Mouse (Mus musculus): ENCODE data around the gene Letmd1.
A peak's percentile ranks its signal among the peaks of the same experiment; 100 is the strongest.
"Not testable (repeated sequence)": the region's sequence is repeated elsewhere in the genome, so short reads cannot be mapped to it uniquely, and the experiment has no call there.

Letmd1 gene

DNA sequence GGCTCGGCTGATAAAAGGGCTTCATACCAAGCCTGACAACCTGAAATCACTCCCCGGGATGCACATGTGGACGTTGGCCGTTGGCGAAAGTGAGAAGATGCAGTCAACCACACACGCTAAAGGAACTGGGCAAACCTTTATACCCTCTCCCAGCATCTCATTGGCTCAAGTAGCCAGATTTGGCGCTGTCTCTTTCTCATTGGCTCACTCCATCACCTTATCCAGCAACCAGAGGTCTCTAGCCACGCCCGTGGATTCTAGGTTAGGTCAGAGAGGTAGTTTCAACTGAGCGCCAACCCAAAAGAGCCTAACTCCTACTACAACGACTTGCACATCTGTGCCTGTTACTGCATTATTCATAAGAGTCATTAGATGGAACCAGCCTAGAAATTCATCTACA lies 16.3 kb upstream of the Letmd1 start:
- no peak for DNase-seq

DNA sequence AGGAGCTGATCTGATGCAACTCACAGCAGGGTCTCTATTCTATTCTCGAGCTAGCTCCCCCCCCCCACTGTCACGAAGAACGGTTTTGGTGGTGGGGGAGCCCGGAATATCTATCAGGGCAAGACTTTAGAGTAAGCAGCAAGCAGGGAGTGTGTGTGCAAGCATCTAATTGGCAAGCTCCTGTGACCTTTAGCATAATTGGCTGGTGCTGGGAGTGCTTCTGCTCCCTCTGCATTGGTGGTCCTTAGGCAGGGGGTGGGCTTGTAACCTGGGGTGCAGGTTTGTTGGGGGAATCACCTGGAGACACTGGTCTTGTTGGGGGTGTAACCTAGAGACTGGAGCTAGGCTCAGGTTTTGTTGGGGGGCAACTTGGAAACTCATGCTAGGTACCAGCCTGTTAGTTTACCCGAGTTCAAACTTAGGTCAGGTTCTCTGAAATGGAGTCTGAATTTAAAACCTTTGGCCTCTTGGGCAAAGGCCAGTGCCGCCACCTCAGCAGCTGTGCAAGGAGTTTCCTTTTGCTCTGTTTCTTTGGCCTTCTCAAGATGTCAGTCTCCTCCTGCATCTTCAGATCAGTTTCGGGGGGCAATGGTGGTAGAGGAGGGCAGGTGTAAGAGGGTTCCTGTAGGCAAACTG lies 12.3 kb upstream of the Letmd1 start:
- no peak for DNase-seq

DNA sequence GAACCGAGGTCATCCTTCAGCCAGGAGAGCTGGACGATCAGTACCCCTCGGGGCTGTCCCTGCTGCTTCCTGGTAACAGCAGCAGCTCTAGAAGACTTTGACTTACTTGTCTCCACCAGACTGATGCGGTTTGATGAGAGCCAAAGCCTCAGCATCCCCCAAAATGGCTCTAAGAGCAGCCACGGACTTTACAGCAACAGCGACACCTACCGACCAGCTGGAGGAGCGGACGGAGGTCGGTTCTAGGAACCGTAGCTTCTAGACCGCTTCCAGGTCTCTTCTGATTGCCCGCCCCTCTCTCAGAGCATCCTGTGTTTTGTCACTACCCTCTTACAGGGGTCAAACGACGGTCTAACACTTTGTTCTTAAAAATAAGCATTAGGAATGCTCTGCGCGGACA lies 11.5 kb upstream of the Letmd1 start:
- DNase-seq: peak; percentile 87

DNA sequence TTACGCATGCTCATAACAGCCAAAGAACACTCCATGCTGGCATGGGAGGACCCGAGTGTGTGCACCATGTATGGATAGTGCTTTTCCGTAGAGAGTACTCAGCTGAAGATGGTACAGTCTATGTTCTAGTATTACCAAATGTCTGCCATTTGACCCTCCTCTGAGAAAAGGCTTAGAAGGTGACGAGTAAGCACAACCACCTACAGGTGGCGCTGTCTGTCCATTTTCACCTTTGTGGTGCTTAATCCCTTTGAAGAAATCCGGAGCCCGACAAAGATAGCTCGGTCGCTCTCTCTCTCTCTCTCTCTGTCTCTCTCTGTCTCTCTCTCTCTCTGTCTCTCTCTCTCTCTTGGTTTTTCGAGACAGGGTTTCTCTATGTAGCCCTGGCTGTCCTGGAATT lies 10.8 kb upstream of the Letmd1 start:
- peak; percentile 69 for DNase-seq

DNA sequence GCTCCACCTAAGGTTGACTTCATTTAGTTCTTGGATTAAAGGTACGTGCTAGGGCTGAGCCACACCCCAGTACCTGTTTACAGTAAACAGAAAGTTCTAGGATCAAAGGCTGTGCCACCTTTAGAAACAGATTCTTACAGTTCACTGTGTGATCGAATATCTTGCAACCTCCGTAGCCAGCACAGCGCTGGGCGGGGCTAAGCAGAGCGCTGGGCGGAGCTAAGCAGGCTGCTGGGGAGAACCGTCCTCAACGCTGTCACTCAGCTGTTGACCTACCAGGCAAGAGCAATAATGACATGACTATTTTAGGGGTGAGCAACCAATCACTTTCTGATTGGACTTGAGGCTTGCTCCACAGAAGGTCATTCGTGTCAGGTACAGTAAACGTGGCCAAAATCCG lies 7.9 kb upstream of the Letmd1 start:
- DNase-seq: no peak

DNA sequence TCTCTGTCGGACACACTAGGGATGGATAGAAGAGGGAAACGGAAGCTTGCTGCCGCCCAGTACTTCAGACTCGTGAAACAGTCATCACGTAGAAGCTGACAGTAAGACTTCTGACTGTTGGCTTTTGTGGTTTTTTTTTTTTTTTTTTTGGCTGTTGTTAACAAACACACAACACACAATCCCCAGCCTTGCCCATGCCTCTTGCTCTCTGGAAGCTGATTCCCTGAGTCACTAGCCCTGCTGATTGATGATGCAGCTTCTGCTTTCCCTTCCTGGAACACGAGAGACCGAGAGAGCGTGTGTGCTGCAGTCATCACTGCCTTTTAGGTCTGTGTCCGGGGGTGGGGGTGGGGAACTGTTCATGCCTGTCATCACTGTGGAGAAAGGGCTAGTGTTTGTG lies 7.2 kb upstream of the Letmd1 start:
- DNase-seq: no peak

DNA sequence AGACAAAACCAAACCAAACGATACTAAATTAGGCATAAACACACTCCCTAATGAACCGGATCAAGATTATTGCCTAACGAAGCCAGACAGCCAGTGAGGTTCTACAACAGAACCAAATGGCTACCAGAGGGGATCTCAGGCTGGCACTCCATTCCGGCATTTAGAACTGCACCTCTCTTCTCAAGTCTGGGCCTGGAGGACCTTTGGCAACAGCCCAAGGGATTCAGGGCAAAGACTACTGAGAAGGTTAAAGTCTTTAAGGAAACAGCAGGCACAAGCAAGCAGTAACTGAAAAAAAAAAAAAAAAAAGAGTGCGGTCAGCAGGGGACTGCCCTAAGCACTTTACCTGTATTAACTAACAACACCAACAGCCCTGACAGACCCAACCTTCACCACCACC lies 6.7 kb upstream of the Letmd1 start:
- DNase-seq: no peak

DNA sequence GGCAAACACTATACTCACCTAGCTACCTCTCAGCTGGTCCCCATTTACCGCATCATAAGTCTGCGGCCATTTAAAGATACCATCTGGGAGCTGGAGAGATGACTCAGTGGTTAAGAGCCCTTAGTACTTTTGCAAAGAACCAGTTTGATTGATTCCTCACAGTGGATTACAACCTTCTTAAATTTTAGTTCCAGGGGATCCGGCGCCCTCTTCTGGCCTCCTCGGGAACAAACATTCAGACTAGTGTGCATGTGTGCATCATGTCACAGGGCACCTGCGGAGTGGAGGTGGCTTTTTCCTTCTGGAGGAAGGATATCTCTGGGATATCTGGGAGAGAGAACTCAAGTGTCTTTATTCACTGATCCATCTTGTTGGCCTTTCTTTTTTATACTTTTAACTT lies 5.1 kb upstream of the Letmd1 start:
- peak; percentile 79 for DNase-seq

DNA sequence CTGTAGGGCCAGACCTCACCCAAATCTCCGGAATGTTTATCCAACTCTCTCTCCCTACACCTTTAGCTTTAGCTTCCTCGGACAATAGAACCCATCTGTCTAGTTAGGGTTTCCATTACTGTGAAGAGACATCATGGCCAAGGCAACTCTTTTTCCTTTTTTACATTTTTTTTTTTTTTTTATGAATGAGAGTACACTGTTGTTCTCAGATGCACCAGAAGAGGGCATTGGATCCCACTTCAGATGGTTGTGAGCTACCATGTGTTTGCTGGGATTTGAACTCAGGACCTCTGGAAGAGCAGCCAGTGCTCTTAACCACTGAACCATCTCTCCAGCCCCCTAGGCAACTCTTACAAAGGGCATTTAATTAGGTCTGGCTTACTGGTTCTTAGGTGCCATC lies 3.4 kb upstream of the Letmd1 start:
- no peak for DNase-seq

DNA sequence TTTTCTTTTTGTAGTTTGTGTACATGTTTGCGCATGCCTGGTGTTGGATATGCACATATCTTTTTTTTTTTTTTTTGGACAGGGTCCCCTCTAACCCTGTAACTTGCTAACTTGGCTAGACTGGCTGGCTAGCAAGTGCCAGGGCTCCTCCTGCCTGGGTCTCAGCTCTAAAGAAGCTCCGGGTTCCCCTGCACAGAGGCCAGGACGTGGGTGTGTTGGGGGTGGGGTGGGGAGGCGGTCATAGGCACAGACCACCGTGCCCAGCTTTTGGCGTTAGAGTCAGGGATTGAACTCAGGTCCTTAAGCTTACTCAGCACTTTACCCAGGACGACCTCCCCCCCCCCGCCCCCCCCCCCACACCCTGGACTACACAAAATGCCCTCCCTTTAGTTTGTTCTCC lies 1.1 kb upstream of the Letmd1 start:
- no peak for DNase-seq

DNA sequence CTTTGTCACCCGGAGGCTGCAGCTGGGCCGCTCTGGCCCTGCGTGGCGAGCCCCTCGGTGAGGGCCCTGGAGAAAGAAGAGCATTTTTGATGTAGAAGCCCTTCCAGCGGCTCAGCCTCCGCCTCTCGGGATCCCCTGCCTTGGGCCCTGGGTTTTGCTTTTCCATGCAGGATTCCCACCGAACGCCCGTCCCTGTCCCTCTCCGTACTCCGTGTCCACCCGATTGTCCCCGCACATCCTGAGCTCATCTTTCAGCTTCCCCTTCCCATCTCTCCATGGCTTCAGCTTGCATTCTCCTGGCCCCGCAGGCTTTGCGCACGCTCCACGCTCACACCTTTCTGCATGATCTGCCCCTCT lies 344 bp downstream of the Letmd1 start:
- no peak for DNase-seq

DNA sequence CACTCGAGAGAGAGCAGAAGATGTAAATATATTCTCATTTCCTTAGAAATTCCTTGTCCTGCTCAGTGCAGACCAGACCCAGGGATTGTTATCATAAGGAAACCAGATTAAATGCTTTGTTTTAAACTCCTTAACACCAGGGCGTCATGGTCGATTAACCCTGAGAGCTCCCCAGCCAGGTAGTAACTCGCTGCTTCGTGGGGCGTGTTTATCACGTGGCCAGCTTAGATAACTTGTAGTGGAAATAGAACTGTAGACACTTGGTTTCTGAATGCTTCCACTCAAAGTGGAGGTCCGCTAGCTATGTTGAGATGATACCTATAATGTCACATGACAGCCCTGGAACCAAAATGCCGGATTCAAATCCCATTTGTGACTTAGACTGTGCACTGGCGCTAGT lies 1.2 kb downstream of the Letmd1 start:
- no peak for DNase-seq

DNA sequence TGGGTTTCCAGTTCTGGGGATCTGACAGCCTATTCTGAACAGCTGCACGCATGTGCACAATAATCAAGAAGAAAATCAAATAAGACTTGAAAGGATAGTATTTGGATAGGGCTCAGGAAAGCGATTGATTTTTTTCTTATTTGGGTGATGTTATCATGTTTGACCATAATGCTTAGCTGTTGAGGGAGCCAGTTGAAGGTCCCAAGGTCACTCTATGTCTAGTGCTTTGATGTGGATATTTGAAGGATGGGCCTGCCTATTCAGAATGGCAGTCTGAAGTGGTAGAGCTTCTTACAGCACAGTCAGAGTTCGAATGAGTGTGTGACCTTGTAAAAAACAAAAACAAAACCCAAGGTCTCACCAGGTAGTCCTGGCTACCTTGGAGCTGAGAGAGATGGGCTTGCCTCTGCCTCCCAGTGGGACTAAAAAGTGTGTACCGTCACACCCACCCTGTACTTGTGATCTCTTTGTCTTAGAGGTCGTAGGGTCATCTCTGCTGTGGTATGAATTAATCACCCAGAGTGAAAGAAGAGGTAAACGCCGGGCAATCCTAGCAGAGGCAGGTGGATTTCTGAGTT lies 5.2 kb downstream of the Letmd1 start:
- no peak for DNase-seq

DNA sequence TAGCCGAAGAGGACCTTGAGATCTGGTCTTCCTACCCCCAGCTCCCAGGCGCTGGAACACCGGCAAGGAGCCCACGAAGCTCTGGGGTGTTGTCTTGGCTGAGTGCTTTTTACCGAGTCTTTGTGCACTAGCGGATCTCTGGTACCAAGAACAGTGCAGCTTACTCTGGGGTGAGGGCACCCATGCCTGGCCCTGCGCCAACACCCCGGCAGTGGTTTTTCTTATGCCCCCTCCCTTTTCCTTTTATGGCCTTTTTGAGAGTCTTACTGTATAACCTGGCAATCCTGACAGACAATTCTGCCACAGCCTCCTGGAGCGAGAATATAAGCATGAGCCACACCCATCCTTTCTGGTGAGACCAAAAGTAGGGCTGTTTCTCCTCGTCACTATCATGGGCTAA lies 9.5 kb downstream of the Letmd1 start:
- DNase-seq: peak; percentile 38

DNA sequence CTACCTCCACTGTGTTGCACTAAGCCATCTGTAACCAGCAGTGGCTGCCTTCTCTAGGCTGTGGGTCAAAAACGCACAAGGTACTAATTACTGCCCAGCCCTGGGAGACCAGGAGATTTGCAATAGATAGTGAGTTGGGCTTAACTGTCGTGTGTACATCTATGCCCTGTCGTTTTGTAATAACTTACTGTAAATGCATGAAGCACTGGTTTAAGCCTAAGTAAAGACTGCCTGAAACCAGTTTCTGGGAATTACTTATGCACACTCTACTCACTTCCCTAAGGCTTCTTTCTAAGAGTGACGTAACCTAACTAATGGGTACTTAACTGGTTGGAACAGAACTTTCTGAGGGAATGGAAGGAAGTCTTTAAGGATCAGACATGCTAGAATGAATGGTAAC lies 10.1 kb downstream of the Letmd1 start:
- no peak for DNase-seq

DNA sequence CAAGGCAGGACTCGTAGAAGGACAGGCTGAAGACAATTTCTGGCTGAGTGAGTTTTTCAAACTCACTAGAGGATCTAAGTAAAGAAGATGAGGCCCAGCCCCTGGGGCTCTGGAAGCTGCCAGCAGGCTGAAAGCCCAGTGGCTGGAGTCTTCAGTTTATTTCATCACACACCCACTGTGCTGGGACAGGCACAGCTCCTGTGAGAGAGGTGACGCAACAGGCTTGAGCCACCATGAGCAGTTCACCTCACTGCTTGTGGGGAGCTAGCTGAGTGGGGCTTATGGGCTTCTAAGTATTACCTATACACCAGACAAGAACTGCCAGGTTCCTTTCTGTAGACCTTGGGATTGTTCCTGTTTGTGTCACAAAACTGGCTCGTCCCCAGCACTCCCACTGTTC lies 16.8 kb downstream of the Letmd1 start:
- DNase-seq: no peak

DNA sequence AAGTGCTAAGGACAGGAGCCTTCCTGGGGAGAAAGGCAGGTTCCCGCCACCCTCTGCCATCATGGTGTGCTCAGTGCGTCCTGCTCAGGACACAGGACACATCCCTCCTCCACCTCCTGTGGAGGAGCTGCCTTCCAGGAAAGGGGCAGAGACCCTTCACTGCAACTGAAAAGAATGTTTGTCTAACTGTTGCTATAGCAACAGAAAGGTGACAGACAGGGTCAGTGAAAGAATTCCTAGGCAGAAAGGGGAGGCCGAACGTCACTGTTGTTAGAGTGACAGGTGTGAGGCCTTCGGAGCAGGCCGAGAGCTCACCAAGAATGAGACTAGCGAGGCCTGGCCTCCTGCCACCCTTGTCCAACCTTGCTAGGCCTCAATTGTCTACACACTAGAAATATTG lies 17.6 kb downstream of the Letmd1 start:
- DNase-seq: no peak

DNA sequence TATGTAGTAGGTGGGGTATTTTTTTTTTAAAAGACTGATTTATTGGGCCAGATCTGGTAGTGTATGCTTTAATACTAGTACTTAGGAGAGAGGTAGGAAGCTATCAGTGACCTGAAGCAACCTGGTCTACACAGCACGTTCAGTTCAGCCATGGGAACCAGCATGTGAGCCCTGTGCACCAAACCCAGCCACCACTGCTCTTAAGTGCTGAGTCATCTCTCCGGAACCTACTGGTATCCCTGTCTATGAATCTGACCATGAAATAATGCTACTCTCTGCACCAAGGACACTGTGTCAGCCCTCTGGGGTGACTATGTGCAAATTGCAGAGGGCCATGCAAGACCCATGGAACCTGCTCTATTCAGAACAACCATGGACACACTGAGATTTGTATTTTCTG lies 18.2 kb downstream of the Letmd1 start:
- no peak for DNase-seq

DNA sequence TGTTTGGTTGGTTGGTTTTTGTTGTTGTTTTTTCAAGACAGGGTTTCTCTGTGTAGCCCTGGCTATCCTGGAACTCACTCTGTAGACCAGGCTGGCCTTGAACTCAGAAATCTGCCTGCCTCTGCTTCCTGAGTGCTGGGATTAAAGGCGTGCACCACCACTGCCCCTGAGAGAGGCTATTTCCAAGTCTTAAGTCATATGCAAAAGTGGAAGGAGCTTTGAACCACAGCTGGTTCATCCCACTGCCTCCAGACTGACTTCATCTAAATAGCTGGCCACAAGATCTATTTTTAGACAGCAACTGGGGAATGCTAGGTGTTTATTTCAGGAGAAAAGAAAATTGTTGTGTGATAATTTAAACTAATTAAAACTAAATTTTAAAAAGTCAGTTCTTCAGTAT lies 19.5 kb downstream of the Letmd1 start:
- DNase-seq: not testable (repeated sequence)

DNA sequence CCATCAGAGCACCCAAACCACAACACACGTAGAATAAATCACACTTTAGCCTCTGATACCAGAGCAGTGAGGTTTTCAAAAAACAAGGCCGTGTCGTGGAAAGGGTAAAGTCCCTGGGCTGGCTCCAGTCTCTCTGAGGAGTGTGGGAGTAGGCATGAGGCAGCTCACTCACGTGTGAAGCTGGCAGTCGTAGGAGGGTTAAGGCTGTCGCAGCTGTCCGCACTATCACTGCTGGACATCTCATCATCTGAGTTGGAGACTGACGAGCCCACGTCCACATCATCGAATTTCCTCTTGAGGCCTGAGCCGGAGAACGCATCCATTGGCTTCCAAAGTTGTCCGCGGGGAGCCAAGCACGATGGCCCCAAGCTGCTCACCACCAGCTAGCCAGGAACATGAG lies 20.4 kb downstream of the Letmd1 start:
- DNase-seq: no peak

DNA sequence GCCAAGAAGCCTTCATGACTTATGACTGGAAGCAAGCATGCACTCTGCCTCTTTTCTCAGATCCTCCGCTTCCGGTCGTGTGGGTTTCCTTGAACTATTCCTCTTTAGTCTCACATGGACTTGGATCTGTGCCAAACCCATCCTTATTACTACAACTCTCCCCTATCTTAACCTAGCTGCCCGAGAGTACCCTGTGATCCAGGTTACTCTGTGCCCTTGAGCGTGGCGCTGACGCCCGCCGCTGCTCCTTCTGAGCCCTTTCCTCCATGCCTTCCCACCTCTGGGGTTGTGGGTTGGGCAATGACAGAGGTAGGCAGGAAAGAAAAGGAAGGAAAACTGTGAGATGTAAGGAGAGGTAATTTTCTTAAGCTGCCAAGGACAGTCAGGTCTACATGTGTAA lies 23.1 kb downstream of the Letmd1 start:
- no peak for DNase-seq

DNA sequence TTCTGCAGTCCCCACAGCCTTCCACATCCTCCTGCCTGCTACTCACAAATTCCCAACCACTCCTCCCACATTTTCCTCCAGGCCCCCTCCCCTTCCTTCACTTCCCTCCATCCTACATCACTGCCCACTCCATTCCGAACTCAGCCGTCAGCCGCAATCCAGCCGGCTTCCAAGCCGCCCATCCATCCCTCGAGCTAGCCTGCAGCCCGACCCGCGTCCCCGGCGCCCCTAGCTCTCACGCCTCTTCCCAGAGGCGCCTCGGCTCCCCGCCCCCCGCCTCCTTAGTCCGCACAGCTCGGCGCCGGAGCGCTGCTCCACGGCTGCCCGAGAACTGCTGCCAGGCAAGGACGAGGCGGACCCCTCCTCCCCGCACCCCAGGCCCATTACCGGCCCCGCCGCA lies 25.8 kb downstream of the Letmd1 start:
- no peak for DNase-seq

DNA sequence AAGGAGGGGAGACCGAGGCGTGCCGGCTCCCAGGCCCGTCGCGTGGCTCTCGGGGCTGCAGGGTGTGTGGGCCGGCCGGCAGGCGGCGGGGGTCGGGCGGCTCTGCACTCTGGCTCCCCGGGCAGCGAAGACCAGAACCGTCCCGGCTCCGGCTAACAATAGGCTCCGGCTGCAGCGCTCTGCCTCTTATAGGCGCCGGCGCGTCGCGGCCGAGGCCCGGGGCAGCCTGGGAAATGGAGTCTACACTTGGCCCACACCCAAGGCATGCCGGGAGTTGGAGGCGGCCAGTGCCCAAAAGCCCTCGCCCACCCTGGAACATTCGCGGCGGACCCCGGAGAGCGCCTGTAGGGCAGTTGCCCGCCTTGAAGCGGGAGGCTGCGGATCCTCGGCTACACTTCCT lies 26.3 kb downstream of the Letmd1 start, which contains the start of gene Csrnp2:
Gene Csrnp2 (minus strand): TSS at position 387 of the 400 bp plus-strand sequence.
- peak; percentile 97 for DNase-seq

DNA sequence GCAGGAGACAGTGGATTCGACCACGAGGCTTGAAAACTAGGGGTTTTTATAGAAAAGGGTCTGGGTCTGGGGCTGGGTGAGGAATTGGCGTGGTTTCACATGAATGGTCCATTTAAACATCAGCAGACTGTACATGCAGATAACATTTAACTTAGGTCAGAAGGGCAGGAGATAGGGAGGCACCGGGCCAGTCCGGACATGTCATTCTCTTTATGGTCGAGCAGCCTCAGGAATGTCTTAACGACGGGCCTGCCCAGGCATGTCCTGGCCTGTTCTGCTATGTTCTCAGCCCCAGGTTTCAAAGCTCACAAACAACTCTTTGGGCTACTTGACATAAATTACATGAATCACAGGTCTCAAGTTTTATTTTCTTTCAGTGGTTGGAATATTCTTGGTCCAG lies 30.7 kb downstream of the Letmd1 start:
- DNase-seq: not testable (repeated sequence)

DNA sequence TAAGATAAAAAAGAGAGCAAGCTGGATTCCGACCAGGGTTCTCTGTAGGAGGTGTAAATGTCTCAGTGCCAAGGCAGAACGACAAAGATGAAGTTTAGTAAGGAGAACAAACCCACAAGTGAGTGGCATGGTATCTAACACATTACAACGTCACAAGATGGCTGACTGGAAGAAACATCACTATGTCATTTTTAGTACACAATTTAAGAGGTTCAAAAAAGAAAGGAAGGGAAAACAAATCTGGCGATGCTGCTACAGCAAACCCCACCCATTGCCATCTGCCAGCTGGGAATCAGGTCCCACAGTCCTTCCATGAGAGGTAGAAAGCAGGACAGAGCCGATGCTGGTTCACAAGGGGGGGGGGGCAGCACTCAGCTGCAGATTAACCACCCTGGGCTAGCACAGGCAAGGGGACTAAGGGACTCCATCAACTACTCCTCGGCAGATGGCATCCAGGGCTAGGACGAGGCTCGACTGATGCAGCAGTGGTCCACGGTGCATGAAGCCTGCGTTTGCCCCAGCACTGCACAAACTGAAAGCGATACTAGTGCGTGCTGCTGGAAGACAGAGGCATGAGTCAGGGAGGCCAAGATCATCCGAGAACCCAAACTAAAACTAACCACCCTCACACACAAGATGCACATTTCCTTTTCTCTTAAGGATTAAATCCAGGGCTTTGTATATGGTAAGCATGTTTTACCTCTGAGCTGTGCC lies 39.8 kb downstream of the Letmd1 start:
- no peak for DNase-seq
